Mouse (Mus musculus): ENCODE results near the gene Trip4.
A peak's percentile ranks its signal among the peaks of the same experiment; 100 is the strongest.
"Not testable (repeated sequence)": the region's sequence is repeated elsewhere in the genome, so short reads cannot be mapped to it uniquely, and the experiment has no call there.

The Trip4 gene

GRCm38 (mm10) chr9:65799770-65800169 is 108.8 kb downstream of the Trip4 start:
- DNase-seq (ENCODE audit: inconsistent age in 2 of 2, low spot score in 1 of 2): no peak

- DNase-seq (ENCODE audit: inconsistent age in 2 of 2, low spot score in 1 of 2): peak in 1 of 2 experiments; percentile 43
Observed at GRCm38 (mm10) chr9:65795651-65796050, 112.9 kb downstream of the Trip4 start.

DNA sequence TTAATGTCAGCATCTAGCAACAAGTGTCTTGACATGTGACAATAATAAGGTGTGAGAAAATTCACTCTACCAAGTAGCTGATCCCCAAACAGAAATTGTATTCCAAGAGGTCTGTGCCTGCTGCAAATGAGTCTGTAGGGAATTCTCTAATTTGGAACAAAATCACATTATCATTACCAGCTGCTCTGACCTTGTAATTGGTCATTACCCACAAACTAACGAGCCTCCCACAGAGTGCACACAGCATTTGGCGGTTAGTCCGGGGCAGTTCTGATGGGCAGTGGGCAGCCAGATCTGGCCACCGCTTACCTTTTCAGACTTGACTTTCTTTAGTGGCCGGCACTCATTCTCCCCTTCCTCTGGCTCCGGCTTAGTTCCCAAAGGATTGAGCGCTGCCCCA is 114.3 kb downstream of the Trip4 start:
- no peak for DNase-seq (ENCODE audit: inconsistent age in 2 of 2, low spot score in 1 of 2)

- DNase-seq (ENCODE audit: inconsistent age in 2 of 2, low spot score in 1 of 2): no peak
Observed at GRCm38 (mm10) chr9:65793506-65793905, 115.1 kb downstream of the Trip4 start.

- peak in 1 of 2 experiments; percentile 22 for DNase-seq (ENCODE audit: inconsistent age in 2 of 2, low spot score in 1 of 2)
Observed at GRCm38 (mm10) chr9:65793086-65793485, 115.5 kb downstream of the Trip4 start.

DNA sequence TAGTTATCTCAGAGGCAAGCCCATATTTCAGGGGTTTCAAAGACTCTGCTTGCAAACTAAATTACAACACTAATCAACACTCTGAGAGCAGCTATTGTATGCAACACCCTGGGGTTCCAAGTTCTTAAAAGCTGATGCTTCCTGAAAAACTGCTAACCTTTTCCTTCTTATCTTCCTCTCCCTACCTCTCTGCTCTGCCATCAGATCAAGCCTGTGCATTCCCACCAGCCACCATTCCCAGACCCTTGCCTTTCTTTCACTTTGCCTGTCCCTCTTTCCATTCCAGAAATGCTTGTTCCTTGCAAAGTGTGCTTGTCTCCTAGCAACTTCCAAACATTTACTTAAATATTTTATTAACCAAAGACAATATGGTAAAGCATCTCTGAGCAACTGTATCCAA is 116.7 kb downstream of the Trip4 start:
- no peak for DNase-seq (ENCODE audit: inconsistent age in 2 of 2, low spot score in 1 of 2)

- DNase-seq (ENCODE audit: inconsistent age in 2 of 2, low spot score in 1 of 2): no peak
Observed at GRCm38 (mm10) chr9:65791106-65791505, 117.5 kb downstream of the Trip4 start.

DNA sequence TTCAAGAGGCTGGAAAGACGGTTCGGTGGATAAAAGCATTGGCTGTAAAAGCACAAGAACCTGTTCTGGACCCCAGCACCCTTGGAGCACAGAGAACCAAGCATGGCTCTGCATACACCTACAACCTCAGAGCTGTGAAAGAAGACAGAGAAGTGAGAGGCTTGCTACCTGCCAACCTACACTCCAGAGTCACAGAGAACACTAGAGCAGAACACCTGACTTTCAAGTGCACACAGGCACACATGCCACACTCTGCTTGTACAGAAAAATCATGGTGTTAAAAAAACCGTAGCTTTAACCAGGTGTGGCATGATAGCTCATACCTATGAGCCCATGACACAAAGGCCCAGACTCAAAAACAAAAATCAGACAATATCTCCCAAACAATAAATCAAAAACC is 118.8 kb downstream of the Trip4 start:
- DNase-seq (ENCODE audit: inconsistent age in 2 of 2, low spot score in 1 of 2): no peak

DNA sequence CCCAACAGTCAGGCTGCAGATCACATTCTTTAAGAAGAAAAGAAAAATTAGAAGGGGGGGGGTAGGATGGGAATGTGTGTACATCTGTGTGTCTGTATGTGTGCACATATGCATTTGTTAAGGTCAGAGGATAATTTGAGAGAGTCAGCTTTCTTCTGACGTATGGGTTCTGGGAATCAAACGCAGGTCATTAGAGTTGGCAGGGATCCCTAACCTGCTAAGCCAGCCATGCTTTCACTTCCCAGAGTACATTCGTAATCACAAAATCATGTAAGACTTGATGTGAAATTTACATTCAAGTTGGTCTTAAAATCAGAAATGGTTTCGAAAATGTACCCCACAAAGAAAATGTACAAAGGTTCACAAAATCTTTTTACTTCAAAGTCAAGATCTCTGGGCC is 120.0 kb downstream of the Trip4 start:
- no peak for DNase-seq (ENCODE audit: inconsistent age in 2 of 2, low spot score in 1 of 2)

- no peak for DNase-seq (ENCODE audit: inconsistent age in 2 of 2, low spot score in 1 of 2)
Observed at GRCm38 (mm10) chr9:65787829-65788344, 120.7 kb downstream of the Trip4 start.

DNA sequence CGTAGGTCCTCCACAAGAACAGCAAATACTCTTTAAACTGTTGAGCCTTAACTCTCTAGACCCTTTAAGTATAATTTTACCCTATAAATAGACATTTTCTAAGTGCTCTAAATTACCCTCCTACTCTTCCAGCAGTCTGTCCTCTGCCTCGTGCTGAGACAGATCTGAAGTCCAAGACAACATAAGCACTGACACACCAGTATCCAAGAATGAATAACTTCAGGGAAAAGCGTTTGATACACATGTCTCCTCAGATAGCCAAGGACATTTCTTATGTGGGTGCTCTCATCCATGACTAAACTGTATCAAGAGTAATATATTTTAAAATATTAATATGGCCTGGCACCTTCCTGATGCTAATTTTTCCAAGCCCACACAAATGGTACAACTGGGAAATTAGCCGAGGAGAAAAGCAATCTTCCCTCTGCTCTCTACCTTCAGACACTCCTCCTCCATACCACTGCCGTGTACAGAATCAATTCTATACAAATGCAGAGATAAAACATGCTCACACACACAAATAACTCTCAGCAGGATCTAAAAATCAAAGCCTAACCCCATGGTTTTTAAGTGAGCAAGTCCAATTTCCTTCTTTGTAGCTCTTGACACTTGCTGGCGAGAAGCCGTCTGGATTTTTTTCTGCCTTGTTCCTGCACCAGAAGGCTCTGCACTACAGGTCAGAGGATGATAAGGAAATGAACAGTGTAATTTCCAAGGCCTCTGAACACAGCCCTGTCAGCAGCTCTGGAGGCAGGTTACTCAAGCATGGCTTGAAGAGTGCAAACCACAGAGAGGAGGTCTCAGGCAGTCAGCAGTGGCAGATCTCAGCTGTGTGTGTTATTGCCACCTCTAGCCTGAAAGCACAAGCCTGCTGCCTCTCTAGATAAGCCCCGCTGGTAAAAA is 121.5 kb downstream of the Trip4 start:
- peak; percentile 60 to 83 for DNase-seq (ENCODE audit: inconsistent age in 2 of 2, low spot score in 1 of 2)

DNA sequence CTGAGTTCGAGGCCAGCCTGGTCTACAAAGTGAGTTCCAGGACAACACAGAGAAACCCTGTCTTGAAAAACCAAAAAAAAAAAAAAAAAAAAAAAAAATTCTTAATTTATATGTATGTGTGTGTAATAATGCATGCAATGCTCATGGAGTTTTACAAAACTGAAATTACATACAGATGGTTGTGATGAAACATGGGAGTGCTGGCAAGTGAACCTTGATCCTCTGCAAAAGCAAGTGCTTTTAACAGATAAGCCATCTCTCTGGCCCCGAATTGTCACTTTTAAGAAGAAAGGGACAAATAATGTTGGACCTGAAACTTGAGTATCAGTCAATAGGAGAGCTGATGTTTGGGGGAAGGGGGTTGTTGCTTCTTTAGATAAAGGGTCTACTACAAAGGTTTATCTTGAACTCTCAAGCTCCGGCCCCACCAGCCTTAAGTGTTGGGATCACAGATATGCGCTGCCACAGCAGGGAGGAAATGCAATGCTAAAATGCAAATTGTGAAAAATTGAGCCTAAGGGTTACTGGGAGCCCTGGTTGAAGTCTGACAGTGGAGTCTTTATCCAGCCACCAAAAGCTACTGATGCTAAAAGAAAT is 122.7 kb downstream of the Trip4 start:
- DNase-seq (ENCODE audit: inconsistent age in 2 of 2, low spot score in 1 of 2): no peak

GRCm38 (mm10) chr9:65779619-65780018 is 129.0 kb downstream of the Trip4 start:
- not testable (repeated sequence) for DNase-seq (ENCODE audit: inconsistent age in 2 of 2, low spot score in 1 of 2)
